Mouse (Mus musculus): ENCODE data around the gene Stip1. TPM values are rescaled to one million over a fixed set of nuclear protein-coding genes. Genes with fewer than 3 reads are reported as not detected.
A peak's percentile ranks its signal among the peaks of the same experiment; 100 is the strongest.
"Not testable (repeated sequence)": the region's sequence is repeated elsewhere in the genome, so short reads cannot be mapped to it uniquely, and the experiment has no call there.

The Stip1 gene
- polyA plus RNA-seq, 1 experiment from 2014 or later, result 104 TPM

DNA sequence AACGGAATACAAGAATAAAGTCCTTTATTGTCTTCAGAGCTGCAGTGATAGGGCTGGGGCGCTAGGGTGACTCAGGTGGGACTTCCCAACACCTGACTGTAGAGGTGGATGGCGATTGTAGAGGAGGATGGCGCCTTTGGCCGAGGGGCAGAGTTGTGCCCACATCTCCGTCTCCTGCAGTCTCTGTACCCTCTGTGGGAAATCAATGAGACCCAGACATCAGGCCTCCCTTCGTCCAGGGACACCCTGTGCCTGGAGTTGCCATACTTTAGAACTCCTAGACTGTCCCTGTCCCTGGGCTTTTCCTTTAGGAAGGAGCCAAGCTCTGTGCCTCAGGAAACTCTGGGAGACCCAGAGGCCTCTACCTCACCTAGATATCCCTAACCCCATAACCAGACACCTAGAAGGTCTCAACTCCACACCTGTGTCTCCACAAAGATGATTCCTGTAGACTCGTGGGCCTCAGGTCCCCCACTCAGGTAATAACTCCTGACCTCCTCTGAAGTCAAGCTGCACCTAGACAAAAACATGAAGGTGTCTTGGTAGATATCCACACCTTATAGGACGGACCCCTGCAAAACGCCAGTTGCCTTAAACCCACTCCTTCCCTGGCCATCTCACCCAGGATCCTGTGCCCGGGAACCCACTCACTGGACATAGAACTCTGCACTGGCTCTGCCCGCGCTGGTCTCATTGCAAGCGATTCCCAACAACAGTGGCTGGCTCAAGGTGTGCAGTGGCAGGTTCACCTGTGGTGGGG lies 46.6 kb downstream of the Stip1 start:
- WGBS (ENCODE audit: insufficient replicate concordance), result 66% methylated on average over 14 of the region's 14 CpGs

DNA sequence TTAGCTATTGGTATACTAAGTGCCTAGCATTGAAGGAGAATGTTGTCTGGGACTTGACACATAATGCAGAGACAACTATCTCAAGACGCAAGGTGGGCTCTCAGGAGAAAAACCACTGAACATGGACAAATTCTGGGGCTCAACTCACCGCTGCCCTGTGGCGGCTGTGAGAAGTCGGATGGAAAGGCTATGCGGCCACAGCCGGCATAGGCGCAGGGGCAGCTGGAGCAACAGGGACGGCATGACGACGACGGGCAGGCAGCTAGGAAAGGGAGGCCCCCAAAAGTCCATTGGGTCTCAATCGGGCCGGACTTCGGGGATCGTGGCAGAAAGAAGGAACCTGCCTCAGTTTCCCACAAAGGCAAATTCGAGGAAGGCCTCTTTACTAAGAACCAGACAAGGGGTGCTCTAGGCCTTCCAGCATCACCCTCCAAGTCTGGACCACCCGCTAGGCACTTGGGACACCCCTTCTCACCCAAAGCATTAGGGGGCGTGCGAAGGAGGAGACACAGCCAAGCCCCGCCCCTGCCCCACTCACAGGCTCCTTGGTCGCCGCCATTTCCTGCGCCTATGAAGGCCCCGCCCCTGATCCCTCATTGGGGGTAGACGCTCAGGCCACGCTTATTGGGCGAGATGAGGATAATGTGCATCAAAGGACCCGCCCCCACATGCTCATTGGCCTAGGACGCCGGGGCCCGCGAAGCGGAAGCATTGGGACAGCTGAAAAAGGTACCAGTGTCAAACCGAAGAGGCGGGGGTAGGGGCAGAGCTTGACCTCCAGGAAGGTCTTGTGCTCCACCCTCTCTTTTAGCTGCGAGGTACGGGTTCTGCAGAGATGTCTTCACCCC lies 47.5 kb downstream of the Stip1 start, which contains the start of gene Dnajc4:
Gene Dnajc4 (minus strand): TSS at position 562 of the 848 bp plus-strand sequence.
- WGBS (ENCODE audit: insufficient replicate concordance), result 2% methylated on average over 37 of the region's 37 CpGs
- Histone ChIP-seq H3K4me2 (ENCODE audit: low read depth, low read length) (peak within 1 kb of the TSS; percentile 99), H3K4me3 (ENCODE audit: low read depth, low read length) (peak within 1 kb of the TSS; percentile 76), H3K36me3 (ENCODE audit: control insufficient read depth, insufficient read depth) (no peaks in the 10 kb centered on the region), H3K27me3 (ENCODE audit: control insufficient read depth, insufficient read depth, low read depth, low read length) (no peaks in the 10 kb centered on the region), H3K27ac (ENCODE audit: low read length) (peak within 1 kb of the TSS; percentile 67), H3K9ac (ENCODE audit: low read depth, low read length) (peak within 1 kb of the TSS; percentile 77), H3K9me3 (replicated peaks; ENCODE audit: control insufficient read depth, low read length) (no peaks in the 10 kb centered on the region), H3K4me1 (ENCODE audit: control insufficient read depth, low read depth, low read length) (peaks cover 45% of the 10 kb centered on the region)
- peak; percentile 95 for ATAC-seq (ENCODE audit: low read depth)

More for the DNA sequence above, 46.6 kb downstream of the Stip1 start:
- H3K9ac ChIP-seq (ENCODE audit: low read depth, low read length), result peak overlapping the region; percentile 66
- H3K4me1 ChIP-seq (ENCODE audit: control insufficient read depth, low read depth, low read length), result peaks cover 36% of the 10 kb centered on the region
- H3K9me3 ChIP-seq (replicated peaks; ENCODE audit: control insufficient read depth, low read length), result no peaks in the 10 kb centered on the region
- peaks cover 2% of the 10 kb centered on the region for H3K36me3 ChIP-seq (ENCODE audit: control insufficient read depth, insufficient read depth)
- ATAC-seq (ENCODE audit: low read depth), result no peak
- peak overlapping the region; percentile 76 for H3K4me3 ChIP-seq (ENCODE audit: low read depth, low read length)
- H3K27ac ChIP-seq (ENCODE audit: low read length), result peak overlapping the region; percentile 67
- no peaks in the 10 kb centered on the region for H3K27me3 ChIP-seq (ENCODE audit: control insufficient read depth, insufficient read depth, low read depth, low read length)
- H3K4me2 ChIP-seq (ENCODE audit: low read depth, low read length), result peak overlapping the region; percentile 99

DNA sequence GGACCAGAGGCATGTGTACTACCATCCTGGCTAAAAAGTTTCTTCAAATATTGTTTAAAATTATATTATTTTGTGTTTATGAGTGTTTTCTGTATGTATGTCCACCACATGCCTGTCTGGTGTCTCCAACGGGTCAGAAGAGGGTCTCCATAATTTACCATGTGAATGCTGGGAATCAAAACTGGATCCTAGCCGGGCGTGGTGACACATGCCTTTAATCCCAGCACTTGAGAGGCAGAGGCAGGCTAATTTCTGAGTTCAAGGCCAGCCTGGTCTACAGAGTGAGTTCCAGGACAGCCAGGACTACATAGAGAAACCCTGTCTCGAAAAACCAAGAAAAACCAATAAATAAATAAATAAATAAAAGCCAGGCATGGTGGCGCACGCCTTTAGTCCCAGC lies 48.6 kb downstream of the Stip1 start:
- peaks cover 47% of the 10 kb centered on the region for H3K4me1 ChIP-seq (ENCODE audit: control insufficient read depth, low read depth, low read length)
- not testable (repeated sequence) for H3K27me3 ChIP-seq (ENCODE audit: control insufficient read depth, insufficient read depth, low read depth, low read length); ATAC-seq (ENCODE audit: low read depth); H3K4me3 ChIP-seq (ENCODE audit: low read depth, low read length); H3K9ac ChIP-seq (ENCODE audit: low read depth, low read length); H3K36me3 ChIP-seq (ENCODE audit: control insufficient read depth, insufficient read depth); H3K27ac ChIP-seq (ENCODE audit: low read length); H3K4me2 ChIP-seq (ENCODE audit: low read depth, low read length); H3K9me3 ChIP-seq (replicated peaks; ENCODE audit: control insufficient read depth, low read length)
- WGBS (ENCODE audit: insufficient replicate concordance), result 76% methylated on average over 6 of the region's 6 CpGs

DNA sequence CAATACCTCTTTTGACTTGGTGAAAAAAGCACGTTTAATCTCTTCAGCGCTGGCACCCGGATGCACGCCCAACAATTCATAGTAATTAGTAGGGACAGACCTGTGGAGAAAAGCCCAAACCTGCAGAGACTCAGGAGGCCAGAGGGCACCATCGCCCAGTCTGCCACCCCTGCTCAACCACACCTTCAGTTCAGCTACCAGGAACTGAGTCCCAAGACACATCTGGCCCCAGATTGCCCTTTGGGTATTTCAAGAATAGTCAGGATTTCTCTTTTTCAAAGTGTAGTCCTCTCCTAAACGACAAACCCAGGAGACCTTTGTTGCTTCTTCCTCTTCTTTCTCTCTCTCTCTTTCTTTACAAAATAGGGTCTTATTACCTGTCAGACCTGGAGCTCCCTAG lies 49.1 kb downstream of the Stip1 start:
- Histone ChIP-seq H3K9me3 (replicated peaks; ENCODE audit: control insufficient read depth, low read length) (no peaks in the 10 kb centered on the region), H3K27me3 (ENCODE audit: control insufficient read depth, insufficient read depth, low read depth, low read length) (no peaks in the 10 kb centered on the region), H3K4me2 (ENCODE audit: low read depth, low read length) (no peak overlapping the region), H3K9ac (ENCODE audit: low read depth, low read length) (no peak overlapping the region), H3K4me1 (ENCODE audit: control insufficient read depth, low read depth, low read length) (peaks cover 51% of the 10 kb centered on the region), H3K4me3 (ENCODE audit: low read depth, low read length) (no peak overlapping the region), H3K36me3 (ENCODE audit: control insufficient read depth, insufficient read depth) (no peaks in the 10 kb centered on the region), H3K27ac (ENCODE audit: low read length) (no peak overlapping the region)
- no peak for ATAC-seq (ENCODE audit: low read depth)
- WGBS (ENCODE audit: insufficient replicate concordance), result 71% methylated on average over 6 of the region's 6 CpGs

DNA sequence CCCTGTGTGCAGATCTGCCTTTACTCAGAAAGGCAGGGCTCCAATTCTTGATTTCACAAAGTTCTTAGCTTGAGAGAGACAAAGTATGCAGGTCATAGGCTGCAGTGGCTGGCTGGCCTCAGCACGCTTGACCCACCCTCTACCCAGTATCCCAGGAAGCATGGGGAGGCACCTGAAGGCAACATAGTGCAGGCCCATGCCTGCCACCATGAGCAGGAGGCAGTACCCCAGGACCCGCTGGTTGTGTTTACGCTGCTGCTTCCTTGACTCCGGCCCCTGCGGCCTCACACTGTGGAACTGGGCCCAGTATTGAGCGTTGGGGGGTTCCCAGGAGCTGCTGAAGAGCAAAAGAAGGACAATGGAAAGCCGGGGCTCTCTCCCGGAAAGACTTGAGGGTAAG lies 50.5 kb downstream of the Stip1 start:
- no peak overlapping the region for H3K9ac ChIP-seq (ENCODE audit: low read depth, low read length)
- H3K27ac ChIP-seq (ENCODE audit: low read length), result no peak overlapping the region
- H3K4me1 ChIP-seq (ENCODE audit: control insufficient read depth, low read depth, low read length), result peaks cover 51% of the 10 kb centered on the region
- ATAC-seq (ENCODE audit: low read depth), result no peak
- H3K4me3 ChIP-seq (ENCODE audit: low read depth, low read length), result no peak overlapping the region
- 89% methylated on average over 8 of the region's 8 CpGs for WGBS (ENCODE audit: insufficient replicate concordance)
- H3K27me3 ChIP-seq (ENCODE audit: control insufficient read depth, insufficient read depth, low read depth, low read length), result no peaks in the 10 kb centered on the region
- H3K4me2 ChIP-seq (ENCODE audit: low read depth, low read length), result no peak overlapping the region
- no peaks in the 10 kb centered on the region for H3K9me3 ChIP-seq (replicated peaks; ENCODE audit: control insufficient read depth, low read length)
- peaks cover 4% of the 10 kb centered on the region; the same call in 1 of the 2 replicates for H3K36me3 ChIP-seq (ENCODE audit: control insufficient read depth, insufficient read depth)

DNA sequence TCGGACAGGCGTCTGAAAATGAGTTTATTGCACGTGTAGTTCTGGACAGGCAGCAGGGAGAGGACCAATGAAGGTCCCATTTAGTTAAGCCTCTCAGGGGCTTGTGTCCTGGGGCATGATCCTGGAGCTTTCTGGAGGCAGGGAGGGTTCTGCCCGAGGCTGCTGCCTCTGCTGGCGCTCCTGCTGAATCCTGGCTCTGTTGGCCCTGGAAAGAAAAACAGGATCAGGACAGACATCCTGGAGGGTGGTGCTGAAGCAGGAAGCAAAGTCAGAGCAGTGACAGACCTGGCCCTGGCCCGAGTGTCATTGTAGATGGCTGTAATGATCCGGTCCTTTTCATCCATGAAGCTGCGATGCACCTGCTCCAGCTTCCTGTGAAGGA lies 51.9 kb downstream of the Stip1 start:
- peak overlapping the region; percentile 76 for H3K4me3 ChIP-seq (ENCODE audit: low read depth, low read length)
- peak overlapping the region; percentile 99 for H3K4me2 ChIP-seq (ENCODE audit: low read depth, low read length)
- H3K9me3 ChIP-seq (replicated peaks; ENCODE audit: control insufficient read depth, low read length), result no peaks in the 10 kb centered on the region
- no peaks in the 10 kb centered on the region for H3K27me3 ChIP-seq (ENCODE audit: control insufficient read depth, insufficient read depth, low read depth, low read length)
- H3K27ac ChIP-seq (ENCODE audit: low read length), result peak overlapping the region; percentile 84; the same call in 1 of the 2 replicates
- 12% methylated on average over 8 of the region's 8 CpGs for WGBS (ENCODE audit: insufficient replicate concordance)
- peaks cover 44% of the 10 kb centered on the region for H3K4me1 ChIP-seq (ENCODE audit: control insufficient read depth, low read depth, low read length)
- H3K36me3 ChIP-seq (ENCODE audit: control insufficient read depth, insufficient read depth), result peaks cover 4% of the 10 kb centered on the region; the same call in 1 of the 2 replicates
- peak overlapping the region; percentile 79 for H3K9ac ChIP-seq (ENCODE audit: low read depth, low read length)
- ATAC-seq (ENCODE audit: low read depth), result no peak

DNA sequence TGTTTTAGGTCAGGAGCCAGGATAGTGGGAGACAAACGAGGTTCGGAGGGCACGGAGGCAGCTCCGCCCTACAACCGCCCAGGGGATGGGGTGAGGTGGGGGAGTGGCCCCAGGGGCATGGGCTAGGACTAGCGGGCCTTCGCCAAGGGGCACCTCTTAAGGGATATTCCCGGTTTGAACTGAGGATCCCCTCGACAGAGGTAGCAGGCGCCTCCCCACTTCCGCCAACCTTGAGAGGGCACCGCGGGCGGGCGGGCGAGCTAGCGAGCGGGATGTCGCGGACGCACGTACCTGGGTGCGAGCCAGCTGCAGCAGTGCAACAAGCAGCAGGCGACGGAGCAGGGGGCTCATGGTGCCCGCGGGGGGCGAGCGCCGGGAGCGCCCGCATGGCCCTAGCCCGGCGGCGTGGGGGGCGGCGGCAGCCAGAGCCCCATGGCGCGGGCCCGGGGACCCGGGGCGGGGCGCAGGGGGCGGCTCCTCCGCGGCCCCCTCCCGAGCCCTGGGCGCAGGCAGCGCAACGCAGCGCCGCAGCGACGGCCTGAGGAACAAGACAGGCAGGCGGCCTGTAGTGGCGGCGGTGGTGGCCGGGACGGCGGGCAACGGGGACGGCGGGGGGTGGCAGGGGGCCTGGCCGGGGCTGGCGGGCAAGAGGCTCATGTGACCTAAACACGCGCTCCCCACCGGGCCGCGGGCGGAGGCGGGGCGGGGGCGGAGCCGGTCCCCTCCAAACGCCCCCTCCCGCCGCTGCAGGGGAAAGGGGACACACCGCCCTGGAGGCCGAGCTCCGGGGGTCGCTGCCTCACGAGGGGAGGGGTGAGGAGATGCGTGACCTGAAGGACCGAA lies 52.5 kb downstream of the Stip1 start, which contains the start of gene Vegfb:
Gene Vegfb (minus strand): TSS at position 591 of the 843 bp plus-strand sequence.
- H3K36me3 ChIP-seq (ENCODE audit: control insufficient read depth, insufficient read depth), result peaks cover 4% of the 10 kb centered on the region
- peak within 1 kb of the TSS; percentile 76 for H3K4me3 ChIP-seq (ENCODE audit: low read depth, low read length)
- peak; percentile 75 for ATAC-seq (ENCODE audit: low read depth)
- peak within 1 kb of the TSS; percentile 84 for H3K27ac ChIP-seq (ENCODE audit: low read length)
- H3K9ac ChIP-seq (ENCODE audit: low read depth, low read length), result peak within 1 kb of the TSS; percentile 79
- peak within 1 kb of the TSS; percentile 99 for H3K4me2 ChIP-seq (ENCODE audit: low read depth, low read length)
- H3K4me1 ChIP-seq (ENCODE audit: control insufficient read depth, low read depth, low read length), result peaks cover 41% of the 10 kb centered on the region
- no peaks in the 10 kb centered on the region for H3K9me3 ChIP-seq (replicated peaks; ENCODE audit: control insufficient read depth, low read length)
- H3K27me3 ChIP-seq (ENCODE audit: control insufficient read depth, insufficient read depth, low read depth, low read length), result no peaks in the 10 kb centered on the region
- WGBS (ENCODE audit: insufficient replicate concordance), result under 1% methylated on average over 84 of the region's 85 CpGs

DNA sequence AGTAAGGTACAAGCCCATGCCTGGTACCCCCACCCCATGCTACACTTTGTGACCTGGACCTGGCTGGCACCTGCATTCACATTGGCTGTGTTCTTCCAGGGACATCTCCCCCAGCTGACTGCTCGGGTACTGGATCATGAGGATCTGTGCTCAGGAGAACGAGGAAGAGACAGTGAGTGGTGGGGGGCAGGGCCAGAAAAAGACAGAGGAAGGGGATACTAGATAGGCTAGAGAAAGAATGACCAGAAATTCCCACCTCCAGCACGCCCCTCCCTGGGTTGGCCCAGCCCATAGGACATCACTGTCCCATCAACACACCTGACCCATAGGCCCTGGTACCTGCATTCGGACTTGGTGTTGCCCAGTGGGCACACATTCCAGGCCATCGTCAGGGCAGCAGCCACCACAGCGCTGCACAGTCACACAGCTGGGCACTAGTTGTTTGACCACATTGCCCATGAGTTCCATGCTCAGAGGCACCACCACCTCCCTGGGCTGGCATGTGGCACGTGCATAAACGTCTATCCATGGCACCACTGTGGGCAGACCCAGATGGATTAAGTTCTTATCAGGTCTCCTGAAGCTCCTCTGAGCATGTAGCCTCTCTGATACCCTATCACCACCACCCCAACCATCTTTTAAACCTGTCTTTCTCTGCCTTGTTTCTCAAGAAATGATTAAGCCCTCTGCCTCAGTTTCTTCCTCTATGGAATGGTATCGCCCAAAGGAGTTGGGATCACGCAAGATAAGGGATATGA lies 53.6 kb downstream of the Stip1 start:
- Histone ChIP-seq H3K27ac (ENCODE audit: low read length) (peak overlapping the region; percentile 84), H3K27me3 (ENCODE audit: control insufficient read depth, insufficient read depth, low read depth, low read length) (no peaks in the 10 kb centered on the region), H3K9ac (ENCODE audit: low read depth, low read length) (peak overlapping the region; percentile 79), H3K4me3 (ENCODE audit: low read depth, low read length) (peak overlapping the region; percentile 76), H3K4me1 (ENCODE audit: control insufficient read depth, low read depth, low read length) (peaks cover 39% of the 10 kb centered on the region), H3K36me3 (ENCODE audit: control insufficient read depth, insufficient read depth) (peaks cover 4% of the 10 kb centered on the region), H3K4me2 (ENCODE audit: low read depth, low read length) (peak overlapping the region; percentile 99), H3K9me3 (replicated peaks; ENCODE audit: control insufficient read depth, low read length) (no peaks in the 10 kb centered on the region)
- ATAC-seq (ENCODE audit: low read depth), result peak; percentile 66
- WGBS (ENCODE audit: insufficient replicate concordance), result 45% methylated on average over 10 of the region's 10 CpGs
